Mouse (Mus musculus) heart, embryonic 10.5 days (tissue): ENCODE data around the gene Tshz2. TPM values are rescaled to one million over a fixed set of nuclear protein-coding genes. Genes with fewer than 3 reads are reported as not detected.

Source experiments
- DNase-seq: peaks from one replicate; pipeline ENCODE4 v3.0.0-alpha.2; 2017; ENCODE audit warnings: low spot score
- H3K27ac ChIP-seq: fragments of 300-500 bp; sonication (generic); 2 replicates; pipeline ENCODE4 v1.5.1; 2016; ENCODE audit warnings: mild to moderate bottlenecking
- H3K27me3 ChIP-seq: fragments of 300-500 bp; sonication (generic); 2 replicates; pipeline ENCODE4 v1.6.1; 2016; ENCODE audit warnings: mild to moderate bottlenecking; ENCODE audit not compliant: poor library complexity, insufficient read depth, severe bottlenecking
- H3K36me3 ChIP-seq: fragments of 300-500 bp; sonication (generic); 2 replicates; pipeline ENCODE4 v1.6.1; 2016; ENCODE audit warnings: mild to moderate bottlenecking, moderate library complexity
- H3K4me1 ChIP-seq: fragments of 300-500 bp; sonication (generic); 2 replicates; pipeline ENCODE4 v1.6.1; 2016; ENCODE audit warnings: mild to moderate bottlenecking
- H3K4me3 ChIP-seq: fragments of 300-500 bp; sonication (generic); 2 replicates; pipeline ENCODE4 v1.5.1; 2016; ENCODE audit warnings: mild to moderate bottlenecking, moderate library complexity
- H3K9me3 ChIP-seq: fragments of 300-500 bp; sonication (generic); 2 replicates; pipeline ENCODE4 v1.6.1; 2016; ENCODE audit warnings: mild to moderate bottlenecking, moderate library complexity
- WGBS: fragments of 180-500 bp; shearing (Covaris S2); methylation state at CpG from one replicate; pipeline ENCODE4 v1.1.7; 2016; 5-methylcytosine and 5-hydroxymethylcytosine counted together
- polyA plus RNA-seq: library from polyadenylated mRNA; unstranded; fragments of >200 nt; fragmentation: Nextera tagmentation; extraction: Ambion mirVana; gene quantifications from 2 replicates; pipeline ENCODE4 v1.2.1, GENCODE M21; 2016

Tshz2 gene
- polyA plus RNA-seq, 1 experiment from 2014 or later, result 5.7 TPM

- Histone ChIP-seq H3K9me3 (no peaks in the 10 kb centered on the region), H3K4me3 (no peak overlapping the region), H3K4me1 (0 out of 2 replicates have a peak, but pooled peaks cover 12% of the 10 kb centered on the region), H3K27me3 (peaks cover 15% of the 10 kb centered on the region; the same call in 1 of the 2 replicates), H3K36me3 (no peaks in the 10 kb centered on the region), H3K27ac (no peak overlapping the region)
- no peak for DNase-seq
- 82% methylated on average over 7 of the region's 7 CpGs for WGBS
Observed at GRCm38 (mm10) chr2:169902896-169903295, 270.1 kb downstream of the Tshz2 start.

- no peaks in the 10 kb centered on the region for H3K36me3 ChIP-seq
- no peak overlapping the region for H3K27ac ChIP-seq
- H3K4me1 ChIP-seq, result peaks cover 14% of the 10 kb centered on the region
- no peaks in the 10 kb centered on the region for H3K9me3 ChIP-seq
- no peak overlapping the region for H3K4me3 ChIP-seq
- no peak for DNase-seq
- 24% methylated on average over 9 of the region's 9 CpGs for WGBS
- H3K27me3 ChIP-seq, result peaks cover 15% of the 10 kb centered on the region; the same call in 1 of the 2 replicates
Observed at GRCm38 (mm10) chr2:169906396-169906795, 273.6 kb downstream of the Tshz2 start.

- Histone ChIP-seq H3K27ac (no peak overlapping the region), H3K4me3 (no peak overlapping the region), H3K27me3 (peaks cover 15% of the 10 kb centered on the region; the same call in 1 of the 2 replicates), H3K4me1 (peaks cover 14% of the 10 kb centered on the region), H3K9me3 (no peaks in the 10 kb centered on the region), H3K36me3 (no peaks in the 10 kb centered on the region)
- 77% methylated on average over 7 of the region's 7 CpGs for WGBS
- DNase-seq, result no peak
Observed at GRCm38 (mm10) chr2:169907979-169908378, 275.2 kb downstream of the Tshz2 start.

DNA sequence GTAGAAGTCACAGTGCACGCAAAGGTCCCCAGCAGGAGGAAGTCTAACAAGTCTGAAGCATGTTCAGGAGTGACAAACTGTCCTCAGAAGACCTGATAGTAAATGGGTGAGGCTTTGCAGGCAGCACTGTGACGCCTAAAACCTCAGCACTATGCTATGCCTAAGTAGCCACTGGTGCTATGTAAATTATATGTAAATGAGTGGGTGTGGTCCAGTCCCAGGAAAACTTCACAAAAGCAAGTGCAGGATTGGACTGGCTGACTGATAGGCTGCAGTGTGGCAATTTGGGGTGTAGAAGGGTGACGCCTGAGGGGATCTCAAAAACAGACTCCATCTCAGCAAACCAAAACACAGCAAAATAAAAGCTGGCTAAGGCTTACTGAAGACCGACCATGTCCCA is 277.8 kb downstream of the Tshz2 start:
- Histone ChIP-seq H3K4me1 (peaks cover 14% of the 10 kb centered on the region), H3K27ac (no peak overlapping the region), H3K4me3 (no peak overlapping the region), H3K27me3 (no peaks in the 10 kb centered on the region), H3K36me3 (no peaks in the 10 kb centered on the region), H3K9me3 (no peaks in the 10 kb centered on the region)
- no peak for DNase-seq
- 60% methylated on average over 4 of the region's 4 CpGs for WGBS

- no peak overlapping the region for H3K27ac ChIP-seq
- no peaks in the 10 kb centered on the region for H3K27me3 ChIP-seq
- no peak overlapping the region for H3K4me3 ChIP-seq
- H3K36me3 ChIP-seq, result no peaks in the 10 kb centered on the region
- 89% methylated on average over 14 of the region's 14 CpGs for WGBS
- no peak for DNase-seq
- H3K4me1 ChIP-seq, result peaks cover 15% of the 10 kb centered on the region
- no peaks in the 10 kb centered on the region for H3K9me3 ChIP-seq
Observed at GRCm38 (mm10) chr2:169912826-169913225, 280.0 kb downstream of the Tshz2 start.

- peaks cover 11% of the 10 kb centered on the region; the same call in 1 of the 2 replicates for H3K4me1 ChIP-seq
- H3K27ac ChIP-seq, result no peak overlapping the region
- H3K27me3 ChIP-seq, result no peaks in the 10 kb centered on the region
- no peaks in the 10 kb centered on the region for H3K36me3 ChIP-seq
- WGBS, result 76% methylated on average over 8 of the region's 8 CpGs
- H3K9me3 ChIP-seq, result no peaks in the 10 kb centered on the region
- DNase-seq, result no peak
- no peak overlapping the region for H3K4me3 ChIP-seq
Observed at GRCm38 (mm10) chr2:169914903-169915302, 282.1 kb downstream of the Tshz2 start.

DNA sequence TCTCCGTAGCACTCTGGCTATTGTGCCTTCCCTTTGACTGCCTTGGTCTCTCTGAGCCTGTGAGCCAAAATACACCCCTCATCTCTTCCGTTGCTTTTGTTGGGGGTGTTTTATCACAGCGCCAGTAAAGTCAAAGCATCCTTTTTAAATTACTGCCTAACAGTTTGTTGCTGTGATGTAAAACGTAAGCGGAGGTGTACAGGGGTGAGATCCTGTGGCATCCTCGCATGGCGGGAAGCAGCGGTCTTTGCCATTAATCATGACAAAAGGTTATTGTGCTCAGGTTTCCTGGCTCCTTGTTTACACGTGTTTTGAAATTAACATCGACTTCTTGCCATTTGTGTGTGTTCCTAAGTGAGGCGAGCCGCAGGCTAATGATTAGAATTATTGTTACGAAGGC is 282.5 kb downstream of the Tshz2 start:
- WGBS, result 83% methylated on average over 13 of the region's 13 CpGs
- Histone ChIP-seq H3K4me3 (no peak overlapping the region), H3K27me3 (no peaks in the 10 kb centered on the region), H3K36me3 (no peaks in the 10 kb centered on the region), H3K4me1 (peaks cover 11% of the 10 kb centered on the region; the same call in 1 of the 2 replicates), H3K9me3 (no peaks in the 10 kb centered on the region), H3K27ac (no peak overlapping the region)
- DNase-seq, result no peak

DNA sequence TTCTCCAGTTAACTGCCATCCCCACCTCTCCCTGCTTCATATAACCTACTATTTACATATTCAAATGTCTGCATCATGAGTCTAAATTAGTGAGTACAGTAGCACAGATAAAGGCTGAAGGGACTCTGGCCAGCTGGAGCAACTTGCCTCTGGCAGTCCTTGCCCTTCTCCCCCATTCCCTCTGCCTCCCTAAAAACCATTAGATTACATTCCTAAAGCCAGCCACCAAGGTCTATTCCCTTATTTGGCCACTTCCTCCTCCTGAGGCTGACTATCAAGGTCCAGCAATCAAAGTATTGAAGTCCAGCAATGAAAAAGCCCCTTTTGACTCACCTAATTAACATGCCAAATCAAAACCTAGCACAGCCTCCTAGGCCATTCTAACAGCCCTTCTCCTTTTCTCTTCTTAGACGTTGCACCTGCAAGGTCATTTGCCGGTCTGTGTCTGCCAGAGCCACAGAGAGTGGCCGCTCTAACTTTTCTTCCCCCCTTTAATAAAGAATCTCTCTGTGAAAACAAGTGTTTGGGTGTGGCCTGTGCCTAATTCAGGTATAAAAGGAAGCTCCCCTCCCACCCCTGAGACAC is 286.4 kb downstream of the Tshz2 start:
- no peak overlapping the region for H3K27ac ChIP-seq
- H3K4me3 ChIP-seq, result no peak overlapping the region
- H3K4me1 ChIP-seq, result peaks cover 11% of the 10 kb centered on the region; the same call in 1 of the 2 replicates
- H3K27me3 ChIP-seq, result no peaks in the 10 kb centered on the region
- WGBS, result 78% methylated on average over 3 of the region's 3 CpGs
- no peaks in the 10 kb centered on the region for H3K9me3 ChIP-seq
- H3K36me3 ChIP-seq, result no peaks in the 10 kb centered on the region
- DNase-seq, result no peak

GRCm38 (mm10) chr2:169924177-169924810 is 291.5 kb downstream of the Tshz2 start:
- 73% methylated on average over 8 of the region's 8 CpGs for WGBS
- no peak overlapping the region for H3K27ac ChIP-seq

DNA sequence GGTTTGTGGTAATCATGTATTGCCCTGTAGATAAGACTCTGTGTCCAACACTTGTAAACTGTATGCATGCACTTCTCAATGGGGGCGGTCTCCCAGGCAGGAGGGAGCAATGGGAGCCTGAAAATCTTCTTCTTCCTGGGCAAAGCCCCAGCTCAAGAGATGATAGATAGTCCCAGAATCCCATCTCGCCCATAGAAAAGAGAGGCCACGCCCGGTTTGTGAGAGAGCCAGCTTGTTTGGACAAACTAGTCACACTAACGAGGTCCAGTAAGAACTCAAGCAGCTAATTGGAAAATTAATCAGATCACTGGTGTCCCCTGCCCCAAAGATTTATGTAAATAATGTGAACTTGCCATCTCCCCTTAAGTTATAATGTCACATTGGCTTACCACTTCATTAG is 292.7 kb downstream of the Tshz2 start:
- Histone ChIP-seq H3K4me1 (no peaks in the 10 kb centered on the region), H3K9me3 (no peaks in the 10 kb centered on the region), H3K4me3 (no peak overlapping the region), H3K27me3 (no peaks in the 10 kb centered on the region), H3K36me3 (no peaks in the 10 kb centered on the region), H3K27ac (no peak overlapping the region)
- 75% methylated on average over 5 of the region's 5 CpGs for WGBS
- no peak for DNase-seq

More at GRCm38 (mm10) chr2:169924177-169924810, 291.5 kb downstream of the Tshz2 start:
- Histone ChIP-seq H3K4me1 (no peaks in the 10 kb centered on the region), H3K4me3 (no peak overlapping the region), H3K27me3 (no peaks in the 10 kb centered on the region), H3K9me3 (no peaks in the 10 kb centered on the region), H3K36me3 (no peaks in the 10 kb centered on the region)
- no peak for DNase-seq

DNA sequence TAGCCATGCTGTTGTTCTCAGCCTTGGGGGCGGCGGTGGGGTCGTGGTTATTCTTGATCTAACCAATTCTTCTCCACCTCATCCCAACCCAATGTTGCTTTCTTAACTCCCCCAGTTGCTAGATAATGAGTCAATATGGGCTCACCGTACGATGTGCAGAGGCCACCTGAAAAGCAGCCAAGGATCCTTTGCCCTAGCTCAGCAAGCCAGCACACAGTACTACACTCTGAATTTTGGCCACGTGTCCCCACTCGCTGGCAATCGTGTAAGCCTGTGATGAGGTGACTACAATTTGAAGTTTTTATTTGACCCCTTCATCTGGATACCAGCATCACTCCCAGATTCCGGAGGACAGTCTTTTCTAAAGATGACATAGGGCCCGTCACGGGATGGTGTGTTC is 293.2 kb downstream of the Tshz2 start:
- H3K27ac ChIP-seq, result no peak overlapping the region
- H3K9me3 ChIP-seq, result no peaks in the 10 kb centered on the region
- H3K27me3 ChIP-seq, result no peaks in the 10 kb centered on the region
- H3K36me3 ChIP-seq, result no peaks in the 10 kb centered on the region
- no peaks in the 10 kb centered on the region for H3K4me1 ChIP-seq
- H3K4me3 ChIP-seq, result no peak overlapping the region
- WGBS, result 83% methylated on average over 11 of the region's 11 CpGs
- DNase-seq, result no peak

DNA sequence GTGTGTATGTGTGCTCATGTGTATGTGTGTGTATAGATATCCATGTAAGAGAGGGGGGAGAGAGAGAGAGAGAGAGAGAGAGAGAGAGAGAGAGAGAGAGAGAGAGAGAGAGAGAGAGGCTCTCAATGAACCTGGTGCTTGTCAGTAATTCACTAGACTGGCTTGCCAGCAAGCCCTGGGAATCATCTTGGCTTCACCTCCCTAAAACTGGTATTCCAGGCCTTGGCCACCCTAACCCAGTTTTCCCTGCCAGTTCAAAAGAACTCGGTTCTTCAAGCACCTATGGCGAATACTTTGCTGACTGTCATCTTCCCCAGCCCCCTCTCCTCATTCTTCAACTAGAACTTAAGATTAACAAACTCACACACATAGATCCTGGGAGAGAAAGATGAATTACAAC is 294.6 kb downstream of the Tshz2 start:
- no peaks in the 10 kb centered on the region for H3K4me1 ChIP-seq
- H3K9me3 ChIP-seq, result no peaks in the 10 kb centered on the region
- 75% methylated on average over 2 of the region's 2 CpGs for WGBS
- no peak for DNase-seq
- H3K36me3 ChIP-seq, result no peaks in the 10 kb centered on the region
- no peak overlapping the region for H3K4me3 ChIP-seq
- no peak overlapping the region for H3K27ac ChIP-seq
- no peaks in the 10 kb centered on the region for H3K27me3 ChIP-seq

- H3K27ac ChIP-seq, result no peak overlapping the region
- WGBS, result 82% methylated on average over 14 of the region's 14 CpGs
- no peaks in the 10 kb centered on the region for H3K9me3 ChIP-seq
- no peaks in the 10 kb centered on the region for H3K27me3 ChIP-seq
- no peak for DNase-seq
- no peak overlapping the region for H3K4me3 ChIP-seq
- H3K36me3 ChIP-seq, result no peaks in the 10 kb centered on the region
- no peaks in the 10 kb centered on the region for H3K4me1 ChIP-seq
Observed at GRCm38 (mm10) chr2:169928447-169929120, 295.8 kb downstream of the Tshz2 start.
